Mouse (Mus musculus) cerebellum, adult 2 months (tissue): ENCODE measurements at regions not wholly inside any gene's neighbourhood (a gene's known extent, or its start where the extent isn't known, plus 50 kb on each side); places are given as distances from the start of the nearest gene placed in this dataset.

ENCODE experiments used
- CTCF ChIP-seq: fragments of 200-500 bp; IDR thresholded peaks from 2 replicates; pipeline ENCODE4 v1.5.1; 2011; ENCODE audit warnings: low read depth, mild to moderate bottlenecking, control low read depth, low read length, moderate library complexity, borderline replicate concordance; ENCODE audit not compliant: insufficient read depth
- POLR2A ChIP-seq: fragments of 200-500 bp; IDR thresholded peaks from 2 replicates; pipeline ENCODE4 v1.6.1; 2011; ENCODE audit warnings: low read length, control low read depth, borderline replicate concordance; ENCODE audit not compliant: insufficient read depth

DNA sequence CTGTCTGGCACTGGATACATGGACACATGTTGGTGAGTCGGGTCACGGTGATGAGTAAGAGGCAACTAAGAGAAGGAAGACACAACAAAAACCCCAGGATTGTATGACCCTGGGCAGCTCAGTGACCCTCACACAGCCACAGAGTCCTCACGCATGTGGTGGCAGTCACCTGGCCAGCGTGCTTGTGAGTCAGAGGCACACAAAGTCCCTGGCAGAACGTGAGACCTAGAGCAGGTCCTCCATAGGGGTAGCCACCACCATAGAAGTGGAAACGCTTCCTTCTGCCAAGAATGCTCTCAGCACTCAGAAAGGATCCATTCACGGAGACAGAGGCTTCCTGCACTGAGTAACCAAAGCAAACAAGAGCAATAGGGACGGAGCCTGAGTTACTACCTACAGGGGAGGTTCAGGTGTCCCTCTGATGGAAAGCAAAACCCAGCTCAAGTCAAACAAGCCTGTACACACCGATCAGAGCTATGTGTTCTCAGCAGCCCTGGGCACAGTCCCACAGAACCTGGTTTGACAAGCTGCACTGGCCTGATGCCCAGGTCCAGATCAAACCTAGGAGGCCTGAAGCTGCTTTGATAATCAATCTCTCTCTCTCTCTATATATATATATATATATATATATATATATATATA lies 206.4 kb upstream of the Gm26657 start:
- no peak for TF ChIP-seq POLR2A
- TF ChIP-seq CTCF = no peak
